Mouse (Mus musculus) CH12.LX (cell line): ENCODE data around the gene Lgi1. TPM values are rescaled to one million over a fixed set of nuclear protein-coding genes. Genes with fewer than 3 reads are reported as not detected.

Experiments
- DNase-seq: peaks from one replicate; pipeline ENCODE4 v3.0.0-alpha.2; 2013; ENCODE audit errors: extremely low read depth
- H3K27ac ChIP-seq: 2 replicates; pipeline ENCODE4 v1.5.1; 2012; ENCODE audit warnings: low read depth, mild to moderate bottlenecking, control low read depth, moderate library complexity; ENCODE audit not compliant: insufficient read depth
- H3K27me3 ChIP-seq: replicated peaks from 2 replicates; pipeline ENCODE3; 2012; ENCODE audit warnings: inconsistent platforms
- H3K36me3 ChIP-seq, 2 experiments: replicated peaks in 1 of 2; 2 replicates each; pipeline versions ENCODE3 to v1.6.1; 2012; ENCODE audit warnings: inconsistent platforms in 1 of 2, low read length in 1 of 2, mild to moderate bottlenecking in 1 of 2, mixed read lengths in 1 of 2, moderate library complexity in 1 of 2; ENCODE audit not compliant: control insufficient read depth in 1 of 2, insufficient read depth in 1 of 2
- H3K4me1 ChIP-seq, 2 experiments: 2 replicates each; pipeline ENCODE4 v1.6.1; 2012; ENCODE audit warnings: inconsistent platforms in 1 of 2, moderate library complexity in 1 of 2; ENCODE audit not compliant: insufficient read depth in 2 of 2, control insufficient read depth in 1 of 2
- H3K4me2 ChIP-seq: 2 replicates; pipeline ENCODE4 v1.6.1; 2012; ENCODE audit warnings: low read depth, mild to moderate bottlenecking, control low read depth; ENCODE audit not compliant: poor library complexity, insufficient read depth, severe bottlenecking
- H3K4me3 ChIP-seq, 3 experiments: fragments of 150-350 bp in 1 of 3; sonication (generic) in 1 of 3; replicated peaks in 1 of 3; 2 replicates each; pipeline versions ENCODE3 to v1.5.1; 2011 to 2012; ENCODE audit warnings: low read depth in 2 of 3, low read length in 2 of 3, mild to moderate bottlenecking in 2 of 3, moderate library complexity in 2 of 3, control low read depth in 1 of 3, improper control_type of control experiment in 1 of 3, inconsistent platforms in 1 of 3, mixed read lengths in 1 of 3; ENCODE audit not compliant: poor library complexity in 1 of 3
- H3K79me2 ChIP-seq: replicated peaks from 2 replicates; pipeline ENCODE4 v1.6.1; 2012; ENCODE audit warnings: mild to moderate bottlenecking, moderate library complexity; ENCODE audit not compliant: control insufficient read depth, poor library complexity, insufficient read depth, severe bottlenecking; ENCODE audit errors: extremely low read depth
- H3K9ac ChIP-seq: 2 replicates; pipeline ENCODE4 v1.6.1; 2012; ENCODE audit warnings: low read depth, mild to moderate bottlenecking, control low read depth, moderate library complexity; ENCODE audit not compliant: insufficient read depth
- H3K9me3 ChIP-seq: replicated peaks from 2 replicates; pipeline ENCODE3; 2012; ENCODE audit warnings: low read length, inconsistent platforms, mixed read lengths
- BHLHE40 ChIP-seq: IDR thresholded peaks from 2 replicates; pipeline ENCODE4 v1.6.1; 2011; ENCODE audit warnings: mild to moderate bottlenecking, low read depth, low read length, improper control_type of control experiment
- CHD1 ChIP-seq: IDR thresholded peaks from 2 replicates; pipeline ENCODE4 v1.6.1; 2012; ENCODE audit warnings: low read depth, low read length, improper control_type of control experiment, inconsistent platforms
- CHD2 ChIP-seq: IDR thresholded peaks from 2 replicates; pipeline ENCODE4 v1.6.1; 2011; ENCODE audit warnings: low read length, improper control_type of control experiment
- CTCF ChIP-seq, 2 experiments: IDR thresholded peaks in 1 of 2; conservative IDR thresholded peaks in 1 of 2; 2 replicates each; pipeline ENCODE4 v1.5.1; 2011 to 2012; ENCODE audit warnings: low read depth in 2 of 2, low read length in 2 of 2, improper control_type of control experiment in 1 of 2, inconsistent platforms in 1 of 2, mild to moderate bottlenecking in 1 of 2, moderate library complexity in 1 of 2
- EP300 ChIP-seq: IDR thresholded peaks from 2 replicates; pipeline ENCODE4 v1.6.1; 2011; ENCODE audit warnings: low read length, improper control_type of control experiment
- ETS1 ChIP-seq: conservative IDR thresholded peaks from 2 replicates; pipeline ENCODE4 v1.6.1; 2012; ENCODE audit warnings: low read depth, mild to moderate bottlenecking, inconsistent platforms, low read length, improper control_type of control experiment, moderate library complexity
- GABPA ChIP-seq: IDR thresholded peaks from 2 replicates; pipeline ENCODE4 v1.6.1; 2012; ENCODE audit warnings: low read depth, low read length, improper control_type of control experiment, inconsistent platforms; ENCODE audit not compliant: insufficient replicate concordance
- HCFC1 ChIP-seq: IDR thresholded peaks from 2 replicates; pipeline ENCODE4 v1.6.1; 2012; ENCODE audit warnings: low read depth, mild to moderate bottlenecking, inconsistent platforms, low read length, improper control_type of control experiment
- IRF4 ChIP-seq: IDR thresholded peaks from 2 replicates; pipeline ENCODE4 v1.6.1; 2014; ENCODE audit warnings: low read depth, mild to moderate bottlenecking, inconsistent platforms, low read length, improper control_type of control experiment
- JUN ChIP-seq: IDR thresholded peaks from 2 replicates; pipeline ENCODE4 v1.6.1; 2011; ENCODE audit warnings: low read depth, mild to moderate bottlenecking, low read length, improper control_type of control experiment, moderate library complexity; ENCODE audit not compliant: insufficient read depth
- MAX ChIP-seq: IDR thresholded peaks from 2 replicates; pipeline ENCODE4 v1.6.1; 2011; ENCODE audit warnings: low read length, improper control_type of control experiment
- MAZ ChIP-seq: IDR thresholded peaks from 2 replicates; pipeline ENCODE4 v1.6.1; 2012; ENCODE audit warnings: low read depth, mild to moderate bottlenecking, inconsistent platforms, low read length, improper control_type of control experiment, moderate library complexity
- MYC ChIP-seq: IDR thresholded peaks from 2 replicates; pipeline ENCODE4 v1.6.1; 2011; ENCODE audit warnings: low read depth, mild to moderate bottlenecking, improper control_type of control experiment, low read length
- NELFE ChIP-seq: IDR thresholded peaks from 2 replicates; pipeline ENCODE4 v1.6.1; 2011; ENCODE audit warnings: low read depth, low read length, improper control_type of control experiment
- POLR2A ChIP-seq: IDR thresholded peaks from 2 replicates; pipeline ENCODE4 v1.6.1; 2011; ENCODE audit warnings: low read depth, mild to moderate bottlenecking, improper control_type of control experiment, low read length
- RAD21 ChIP-seq: IDR thresholded peaks from 2 replicates; pipeline ENCODE4 v1.6.1; 2011; ENCODE audit warnings: low read depth, mild to moderate bottlenecking, low read length, improper control_type of control experiment, moderate library complexity
- RCOR1 ChIP-seq: conservative IDR thresholded peaks from 2 replicates; pipeline ENCODE4 v1.6.1; 2012; ENCODE audit warnings: low read depth, mild to moderate bottlenecking, inconsistent platforms, low read length, improper control_type of control experiment
- SIN3A ChIP-seq: IDR thresholded peaks from 2 replicates; pipeline ENCODE4 v1.6.1; 2012; ENCODE audit warnings: low read length, improper control_type of control experiment, inconsistent platforms
- TBP ChIP-seq: conservative IDR thresholded peaks from 2 replicates; pipeline ENCODE4 v1.6.1; 2011; ENCODE audit warnings: low read depth, low read length, improper control_type of control experiment
- UBTF ChIP-seq: IDR thresholded peaks from 2 replicates; pipeline ENCODE4 v1.6.1; 2012; ENCODE audit warnings: low read depth, mild to moderate bottlenecking, inconsistent platforms, low read length, improper control_type of control experiment, moderate library complexity
- USF2 ChIP-seq: conservative IDR thresholded peaks from 2 replicates; pipeline ENCODE4 v1.6.1; 2011; ENCODE audit warnings: low read depth, low read length, improper control_type of control experiment
- ZNF384 ChIP-seq: IDR thresholded peaks from 2 replicates; pipeline ENCODE4 v1.6.1; 2012; ENCODE audit warnings: low read depth, low read length, improper control_type of control experiment, inconsistent platforms
- dilution Hi-C: fragments of 300-500 bp; cut with MboI; formaldehyde crosslinking; loops from 2 replicates; pipeline ENCODE4 v1.14.3; 2020; ENCODE audit warnings: low sequenced_read_pairs; ENCODE audit not compliant: extremely low pct_unique_long_range_greater_than_20kb, extremely low pct_ligation_motif_present
- in situ Hi-C: fragments of 300-500 bp; cut with MboI; formaldehyde crosslinking; loops from 3 replicates; pipeline ENCODE4 v1.14.3; 2019; ENCODE audit warnings: low sequenced_read_pairs, low pct_ligation_motif_present, low pct_unique_long_range_greater_than_20kb, mixed read lengths
- polyA plus RNA-seq: library from polyadenylated mRNA; unstranded; fragments of >175 nt; gene quantifications from 2 replicates; pipeline ENCODE4 v1.2.1, GENCODE M21; 2012; ENCODE audit warnings: low read depth; ENCODE audit not compliant: insufficient read length
- total RNA-seq, 2 experiments: library from RNA; depleted of rRNA; stranded (reverse); fragments of 300-350 nt in 1 of 2; fragments of >200 nt in 1 of 2; gene quantifications; 2 replicates each; pipeline ENCODE4 v1.2.3; 2012 to 2014

Gene Lgi1
- total and polyA plus RNA-seq, 3 experiments, result 0.20 TPM; not detected in 2

GRCm38 (mm10) chr19:38246177-38246622, 18.1 kb upstream of the Lgi1 start:
- H3K27me3 ChIP-seq, result no peaks in the 10 kb centered on the region
- TF ChIP-seq IRF4 (no peak), TBP (no peak), RCOR1 (no peak), CHD1 (no peak), SIN3A (no peak)
- TF ChIP-seq, all 38 proteins: peak for 0

GRCm38 (mm10) chr19:38249627-38250026, 14.7 kb upstream of the Lgi1 start:
- Histone ChIP-seq H3K9ac (no peak overlapping the region), H3K4me3 (no peak overlapping the region), H3K36me3 (no peaks in the 10 kb centered on the region), H3K9me3 (no peaks in the 10 kb centered on the region), H3K27me3 (no peaks in the 10 kb centered on the region), H3K79me2 (no peaks in the 10 kb centered on the region), H3K27ac (no peak overlapping the region), H3K4me1 (no peaks in the 10 kb centered on the region), H3K4me2 (no peak overlapping the region)
- dilution Hi-C loops (no loop called here), in situ Hi-C loops (loop anchor here (10.0 kb wide), 1 partner anchor 105 kb away; no protein-coding TSS in a partner anchor)
- no peak for DNase-seq
- TF ChIP-seq ETS1 (no peak), POLR2A (no peak), JUN (no peak), CHD2 (no peak), NELFE (no peak), BHLHE40 (no peak), MAX (no peak), USF2 (no peak), RAD21 (no peak), UBTF (no peak), MYC (no peak), CTCF (conservative IDR thresholded peaks at IDR 0.05 in 1 of 2, IDR thresholded peaks at IDR 0.05 in 1 of 2; ENCODE audit: low read depth in 2 of 2, low read length in 2 of 2) (no peak), TBP (no peak), MAZ (no peak), SIN3A (no peak), CHD1 (no peak), EP300 (no peak), ZNF384 (no peak), HCFC1 (no peak), GABPA (no peak)

More at GRCm38 (mm10) chr19:38246177-38246622, 18.1 kb upstream of the Lgi1 start:
- no peak overlapping the region for H3K4me2 ChIP-seq
- H3K36me3 ChIP-seq, result no peaks in the 10 kb centered on the region
- H3K27ac ChIP-seq, result no peak overlapping the region
- H3K79me2 ChIP-seq, result no peaks in the 10 kb centered on the region
- no peak for DNase-seq
- in situ Hi-C loops, result no loop called here
- no peaks in the 10 kb centered on the region for H3K4me1 ChIP-seq
- H3K9me3 ChIP-seq, result no peaks in the 10 kb centered on the region
- no peak overlapping the region for H3K9ac ChIP-seq
- H3K4me3 ChIP-seq, result no peak overlapping the region
- dilution Hi-C loops, result no loop called here
